Mouse (Mus musculus): ENCODE measurements around the gene Cda. TPM values are rescaled to one million over a fixed set of nuclear protein-coding genes. Genes with fewer than 3 reads are reported as not detected.
A peak's percentile ranks its signal among the peaks of the same experiment; 100 is the strongest.

Cda gene
- polyA plus RNA-seq, 1 experiment from 2014 or later = 7.6 TPM

- WGBS (ENCODE audit: insufficient replicate concordance) = 50% methylated on average over 6 of the region's 6 CpGs
- H3K4me3 ChIP-seq (ENCODE audit: low read depth, low read length) = no peak overlapping the region
- no peaks in the 10 kb centered on the region for H3K36me3 ChIP-seq (ENCODE audit: control insufficient read depth, insufficient read depth, low read length)
- no peak overlapping the region for H3K27ac ChIP-seq (ENCODE audit: low read depth, low read length)
- no peak overlapping the region for H3K4me2 ChIP-seq
- H3K4me1 ChIP-seq (ENCODE audit: control insufficient read depth, insufficient read depth, low read length) = no peaks in the 10 kb centered on the region
- no peak overlapping the region for H3K9ac ChIP-seq (ENCODE audit: low read depth, low read length)
- peaks cover 12% of the 10 kb centered on the region; the same call in 1 of the 2 replicates for H3K27me3 ChIP-seq (ENCODE audit: control insufficient read depth, insufficient read depth, low read length)
- ATAC-seq (replicated peaks; ENCODE audit: insufficient number of reproducible peaks, low FRiP score, low TSS enrichment) = no peak
- H3K9me3 ChIP-seq (replicated peaks; ENCODE audit: control insufficient read depth, low read length) = no peaks in the 10 kb centered on the region
Observed at GRCm38 (mm10) chr4:138377526-138377925, 9.7 kb upstream of the Cda start.

- no peaks in the 10 kb centered on the region for H3K36me3 ChIP-seq (ENCODE audit: control insufficient read depth, insufficient read depth, low read length)
- no peak overlapping the region for H3K4me2 ChIP-seq
- H3K27ac ChIP-seq (ENCODE audit: low read depth, low read length) = no peak overlapping the region
- H3K4me3 ChIP-seq (ENCODE audit: low read depth, low read length) = no peak overlapping the region
- WGBS (ENCODE audit: insufficient replicate concordance) = 76% methylated on average over 3 of the region's 3 CpGs
- no peak for ATAC-seq (replicated peaks; ENCODE audit: insufficient number of reproducible peaks, low FRiP score, low TSS enrichment)
- no peaks in the 10 kb centered on the region for H3K4me1 ChIP-seq (ENCODE audit: control insufficient read depth, insufficient read depth, low read length)
- 0 out of 2 replicates have a peak, but pooled peaks cover 6% of the 10 kb centered on the region for H3K27me3 ChIP-seq (ENCODE audit: control insufficient read depth, insufficient read depth, low read length)
- H3K9me3 ChIP-seq (replicated peaks; ENCODE audit: control insufficient read depth, low read length) = no peaks in the 10 kb centered on the region
- no peak overlapping the region for H3K9ac ChIP-seq (ENCODE audit: low read depth, low read length)
Observed at GRCm38 (mm10) chr4:138375117-138375516, 7.3 kb upstream of the Cda start.

- 75% methylated on average over 5 of the region's 5 CpGs for WGBS (ENCODE audit: insufficient replicate concordance)
- Histone ChIP-seq H3K36me3 (ENCODE audit: control insufficient read depth, insufficient read depth, low read length) (no peaks in the 10 kb centered on the region), H3K4me3 (ENCODE audit: low read depth, low read length) (no peak overlapping the region), H3K4me2 (no peak overlapping the region), H3K27me3 (ENCODE audit: control insufficient read depth, insufficient read depth, low read length) (no peaks in the 10 kb centered on the region; the same call in 1 of the 2 replicates), H3K27ac (ENCODE audit: low read depth, low read length) (no peak overlapping the region), H3K9me3 (replicated peaks; ENCODE audit: control insufficient read depth, low read length) (no peaks in the 10 kb centered on the region), H3K4me1 (ENCODE audit: control insufficient read depth, insufficient read depth, low read length) (peaks cover 5% of the 10 kb centered on the region; the same call in 1 of the 2 replicates), H3K9ac (ENCODE audit: low read depth, low read length) (no peak overlapping the region)
- no peak for ATAC-seq (replicated peaks; ENCODE audit: insufficient number of reproducible peaks, low FRiP score, low TSS enrichment)
Observed at GRCm38 (mm10) chr4:138370996-138371516, 3.3 kb upstream of the Cda start.

- Histone ChIP-seq H3K27ac (ENCODE audit: low read depth, low read length) (no peak overlapping the region), H3K4me3 (ENCODE audit: low read depth, low read length) (no peak overlapping the region), H3K36me3 (ENCODE audit: control insufficient read depth, insufficient read depth, low read length) (no peaks in the 10 kb centered on the region), H3K9ac (ENCODE audit: low read depth, low read length) (no peak overlapping the region), H3K4me1 (ENCODE audit: control insufficient read depth, insufficient read depth, low read length) (peaks cover 5% of the 10 kb centered on the region; the same call in 1 of the 2 replicates), H3K27me3 (ENCODE audit: control insufficient read depth, insufficient read depth, low read length) (peaks cover 2% of the 10 kb centered on the region; the same call in 1 of the 2 replicates), H3K4me2 (no peak overlapping the region), H3K9me3 (replicated peaks; ENCODE audit: control insufficient read depth, low read length) (no peaks in the 10 kb centered on the region)
- WGBS (ENCODE audit: insufficient replicate concordance) = 74% methylated on average over 12 of the region's 12 CpGs
- ATAC-seq (replicated peaks; ENCODE audit: insufficient number of reproducible peaks, low FRiP score, low TSS enrichment) = no peak
Observed at GRCm38 (mm10) chr4:138368498-138369260, 887 bp upstream of the Cda start.

- WGBS (ENCODE audit: insufficient replicate concordance) = 80% methylated on average over 2 of the region's 2 CpGs
- ATAC-seq (replicated peaks; ENCODE audit: insufficient number of reproducible peaks, low FRiP score, low TSS enrichment) = no peak
- H3K27me3 ChIP-seq (ENCODE audit: control insufficient read depth, insufficient read depth, low read length) = peaks cover 6% of the 10 kb centered on the region; the same call in 1 of the 2 replicates
- no peak overlapping the region for H3K9ac ChIP-seq (ENCODE audit: low read depth, low read length)
- peaks cover 5% of the 10 kb centered on the region; the same call in 1 of the 2 replicates for H3K4me1 ChIP-seq (ENCODE audit: control insufficient read depth, insufficient read depth, low read length)
- no peak overlapping the region for H3K4me2 ChIP-seq
- no peaks in the 10 kb centered on the region for H3K36me3 ChIP-seq (ENCODE audit: control insufficient read depth, insufficient read depth, low read length)
- H3K27ac ChIP-seq (ENCODE audit: low read depth, low read length) = no peak overlapping the region
- no peak overlapping the region for H3K4me3 ChIP-seq (ENCODE audit: low read depth, low read length)
- no peaks in the 10 kb centered on the region for H3K9me3 ChIP-seq (replicated peaks; ENCODE audit: control insufficient read depth, low read length)
Observed at GRCm38 (mm10) chr4:138366561-138366960, 1.2 kb downstream of the Cda start.

- peaks cover 15% of the 10 kb centered on the region; the same call in 1 of the 2 replicates for H3K27me3 ChIP-seq (ENCODE audit: control insufficient read depth, insufficient read depth, low read length)
- H3K9me3 ChIP-seq (replicated peaks; ENCODE audit: control insufficient read depth, low read length) = no peaks in the 10 kb centered on the region
- no peaks in the 10 kb centered on the region for H3K36me3 ChIP-seq (ENCODE audit: control insufficient read depth, insufficient read depth, low read length)
- H3K9ac ChIP-seq (ENCODE audit: low read depth, low read length) = no peak overlapping the region
- WGBS (ENCODE audit: insufficient replicate concordance) = 68% methylated on average over 5 of the region's 5 CpGs
- H3K27ac ChIP-seq (ENCODE audit: low read depth, low read length) = no peak overlapping the region
- H3K4me2 ChIP-seq = no peak overlapping the region
- peaks cover 5% of the 10 kb centered on the region; the same call in 1 of the 2 replicates for H3K4me1 ChIP-seq (ENCODE audit: control insufficient read depth, insufficient read depth, low read length)
- ATAC-seq (replicated peaks; ENCODE audit: insufficient number of reproducible peaks, low FRiP score, low TSS enrichment) = no peak
- no peak overlapping the region for H3K4me3 ChIP-seq (ENCODE audit: low read depth, low read length)
Observed at GRCm38 (mm10) chr4:138363511-138363910, 4.3 kb downstream of the Cda start.

- ATAC-seq (replicated peaks; ENCODE audit: insufficient number of reproducible peaks, low FRiP score, low TSS enrichment) = no peak
- H3K9me3 ChIP-seq (replicated peaks; ENCODE audit: control insufficient read depth, low read length) = no peaks in the 10 kb centered on the region; the same call in 1 of the 2 replicates
- H3K9ac ChIP-seq (ENCODE audit: low read depth, low read length) = no peak overlapping the region
- peaks cover 5% of the 10 kb centered on the region; the same call in 1 of the 2 replicates for H3K4me1 ChIP-seq (ENCODE audit: control insufficient read depth, insufficient read depth, low read length)
- no peaks in the 10 kb centered on the region for H3K36me3 ChIP-seq (ENCODE audit: control insufficient read depth, insufficient read depth, low read length)
- peaks cover 15% of the 10 kb centered on the region; the same call in 1 of the 2 replicates for H3K27me3 ChIP-seq (ENCODE audit: control insufficient read depth, insufficient read depth, low read length)
- no peak overlapping the region for H3K4me3 ChIP-seq (ENCODE audit: low read depth, low read length)
- no peak overlapping the region for H3K27ac ChIP-seq (ENCODE audit: low read depth, low read length)
- 76% methylated on average over 7 of the region's 7 CpGs for WGBS (ENCODE audit: insufficient replicate concordance)
- H3K4me2 ChIP-seq = no peak overlapping the region
Observed at GRCm38 (mm10) chr4:138362883-138363282, 4.9 kb downstream of the Cda start.

- Histone ChIP-seq H3K4me2 (peak overlapping the region; percentile 41; the same call in 1 of the 2 replicates), H3K27ac (ENCODE audit: low read depth, low read length) (no peak overlapping the region), H3K27me3 (ENCODE audit: control insufficient read depth, insufficient read depth, low read length) (peaks cover 15% of the 10 kb centered on the region; the same call in 1 of the 2 replicates), H3K4me3 (ENCODE audit: low read depth, low read length) (no peak overlapping the region), H3K9ac (ENCODE audit: low read depth, low read length) (peak overlapping the region; percentile 54; the same call in 1 of the 2 replicates), H3K36me3 (ENCODE audit: control insufficient read depth, insufficient read depth, low read length) (no peaks in the 10 kb centered on the region), H3K4me1 (ENCODE audit: control insufficient read depth, insufficient read depth, low read length) (no peaks in the 10 kb centered on the region), H3K9me3 (replicated peaks; ENCODE audit: control insufficient read depth, low read length) (no peaks in the 10 kb centered on the region; the same call in 1 of the 2 replicates)
- WGBS (ENCODE audit: insufficient replicate concordance) = 7% methylated on average over 11 of the region's 11 CpGs
- no peak for ATAC-seq (replicated peaks; ENCODE audit: insufficient number of reproducible peaks, low FRiP score, low TSS enrichment)
Observed at GRCm38 (mm10) chr4:138361370-138361821, 6.4 kb downstream of the Cda start.

Data from heart, embryonic 11.5 days (tissue).